Mouse (Mus musculus): ENCODE data around the gene Sympk. TPM values are rescaled to one million over a fixed set of nuclear protein-coding genes. Genes with fewer than 3 reads are reported as not detected.
A peak's percentile ranks its signal among the peaks of the same experiment; 100 is the strongest.

Sympk gene
- total and polyA plus RNA-seq, 2 experiments from 2014 or later, result 16.7 to 68.8 TPM

DNA sequence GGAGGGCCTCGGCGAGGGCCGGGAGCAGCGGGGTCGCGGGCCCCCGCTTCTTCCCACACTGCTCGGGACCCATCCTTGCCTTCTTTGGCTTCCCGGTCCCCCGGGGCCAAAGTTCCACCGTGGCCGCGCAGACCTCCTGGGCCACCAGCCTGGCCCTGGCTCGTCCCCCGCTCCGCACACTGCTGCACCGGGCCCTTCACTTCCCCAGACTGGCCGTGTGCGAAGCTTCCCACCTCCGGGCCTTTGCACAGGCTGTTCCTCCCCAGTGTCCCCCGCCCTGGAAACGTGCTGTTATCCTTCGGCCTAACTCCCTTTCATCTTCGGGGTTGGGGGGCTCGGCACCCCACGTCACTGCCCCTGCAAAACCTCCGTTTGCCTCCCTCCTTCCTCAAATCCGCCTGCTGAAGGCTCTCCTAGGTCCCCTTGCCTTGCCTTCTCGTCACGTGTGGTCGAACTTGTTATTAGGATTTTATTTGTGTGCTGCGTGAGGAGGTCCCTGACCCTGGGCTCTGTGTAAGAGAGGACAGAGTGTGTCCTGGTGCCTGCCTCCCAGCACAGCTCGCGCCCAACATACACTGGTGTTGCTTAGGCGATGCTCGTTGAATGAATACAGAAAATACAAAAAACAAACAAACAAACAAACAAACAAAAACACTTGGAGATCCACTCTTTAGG is 541 bp downstream of the Sympk start:
- WGBS, result 2% methylated on average over 31 of the region's 36 CpGs
- H3K4me2 ChIP-seq (ENCODE audit: low read depth, low read length), result peak overlapping the region; percentile 92
- peak overlapping the region; percentile 36 for H3K27ac ChIP-seq (ENCODE audit: low read depth)
- TF ChIP-seq CTCF (IDR thresholded peaks at IDR 0.05; ENCODE audit: low read depth) (no peak), EP300 (IDR thresholded peaks at IDR 0.05; ENCODE audit: low read depth) (no peak)
- H3K9me3 ChIP-seq (replicated peaks; ENCODE audit: control insufficient read depth, low read length), result no peaks in the 10 kb centered on the region
- peaks cover 12% of the 10 kb centered on the region; the same call in 1 of the 2 replicates for H3K4me1 ChIP-seq (ENCODE audit: control insufficient read depth, insufficient read depth)
- H3K9ac ChIP-seq (replicated peaks; ENCODE audit: low read depth, low read length), result peak overlapping the region; percentile 88
- H3K27me3 ChIP-seq (ENCODE audit: control insufficient read depth, insufficient read depth, low read length), result peaks cover 40% of the 10 kb centered on the region
- no peak for DNase-seq (ENCODE audit: low spot score)
- peaks cover 12% of the 10 kb centered on the region for H3K36me3 ChIP-seq (replicated peaks; ENCODE audit: control insufficient read depth, insufficient read depth, low read length)
- ATAC-seq (ENCODE audit: insufficient read depth, low read depth), result peak; percentile 25
- H3K4me3 ChIP-seq (ENCODE audit: low read depth, low read length), result peak overlapping the region; percentile 88

DNA sequence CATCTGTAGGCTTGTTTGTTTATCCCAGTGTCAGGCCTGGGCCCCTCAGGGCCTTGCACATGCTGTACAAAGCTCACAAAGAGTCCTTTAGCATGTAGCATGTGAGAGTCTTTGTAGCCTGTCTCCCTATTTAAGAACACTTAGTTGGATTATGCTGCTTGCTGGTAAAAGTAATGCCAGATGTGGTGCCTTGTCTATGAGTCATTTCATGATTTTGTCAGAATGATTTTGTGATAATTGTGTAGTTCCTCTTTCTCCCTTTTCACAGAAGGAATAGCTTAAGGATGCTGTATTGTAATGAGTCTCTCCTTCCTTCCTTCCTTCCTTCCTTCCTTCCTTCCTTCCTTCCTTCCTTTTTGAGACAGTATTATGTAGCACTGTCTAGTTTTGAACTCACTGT is 3.9 kb downstream of the Sympk start:
- no peak overlapping the region for H3K4me3 ChIP-seq (ENCODE audit: low read depth, low read length)
- ATAC-seq (ENCODE audit: insufficient read depth, low read depth) (no peak), DNase-seq (ENCODE audit: low spot score) (no peak)
- H3K4me1 ChIP-seq (ENCODE audit: control insufficient read depth, insufficient read depth), result peaks cover 12% of the 10 kb centered on the region; the same call in 1 of the 2 replicates
- H3K36me3 ChIP-seq (replicated peaks; ENCODE audit: control insufficient read depth, insufficient read depth, low read length), result peaks cover 37% of the 10 kb centered on the region
- H3K9me3 ChIP-seq (replicated peaks; ENCODE audit: control insufficient read depth, low read length), result no peaks in the 10 kb centered on the region
- peaks cover 6% of the 10 kb centered on the region for H3K27me3 ChIP-seq (ENCODE audit: control insufficient read depth, insufficient read depth, low read length)
- no peak overlapping the region for H3K4me2 ChIP-seq (ENCODE audit: low read depth, low read length)
- H3K27ac ChIP-seq (ENCODE audit: low read depth), result no peak overlapping the region
- no peak overlapping the region for H3K9ac ChIP-seq (replicated peaks; ENCODE audit: low read depth, low read length)
- no peak for TF ChIP-seq EP300 (IDR thresholded peaks at IDR 0.05; ENCODE audit: low read depth)
- TF ChIP-seq CTCF (IDR thresholded peaks at IDR 0.05; ENCODE audit: low read depth), result no peak

DNA sequence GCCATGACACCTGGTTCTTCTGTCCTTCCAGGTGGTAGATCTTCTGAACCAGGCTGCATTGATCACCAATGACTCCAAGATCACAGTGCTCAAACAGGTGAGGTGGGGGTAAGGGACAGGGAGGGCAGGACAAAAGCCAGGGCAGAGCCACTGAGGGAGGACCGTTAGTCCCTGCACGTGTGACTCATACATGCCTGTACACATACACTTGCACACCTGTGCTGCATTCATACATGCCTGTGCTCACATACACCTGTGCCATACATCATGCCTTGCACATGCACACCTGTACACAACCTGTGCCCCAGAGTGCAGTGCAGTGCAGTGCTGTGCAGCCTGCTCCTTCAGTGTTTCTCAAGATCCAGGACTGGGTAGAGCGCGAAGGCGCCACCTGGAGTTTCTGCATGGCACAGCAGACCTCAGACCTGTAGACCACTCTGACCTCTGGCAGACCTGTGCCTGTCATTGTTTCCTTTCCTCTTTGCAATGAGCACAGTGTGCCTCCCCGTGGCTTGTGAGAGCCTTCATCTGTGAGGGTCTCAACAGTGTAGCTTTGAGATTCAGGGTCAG is 5.0 kb downstream of the Sympk start:
- peak; percentile 57; the same call in 1 of the 2 replicates for ATAC-seq (ENCODE audit: insufficient read depth, low read depth)
- H3K36me3 ChIP-seq (replicated peaks; ENCODE audit: control insufficient read depth, insufficient read depth, low read length), result peaks cover 45% of the 10 kb centered on the region
- no peak overlapping the region for H3K4me3 ChIP-seq (ENCODE audit: low read depth, low read length)
- peak; percentile 36 for DNase-seq (ENCODE audit: low spot score)
- H3K4me1 ChIP-seq (ENCODE audit: control insufficient read depth, insufficient read depth), result peaks cover 12% of the 10 kb centered on the region; the same call in 1 of the 2 replicates
- H3K9ac ChIP-seq (replicated peaks; ENCODE audit: low read depth, low read length), result no peak overlapping the region
- H3K4me2 ChIP-seq (ENCODE audit: low read depth, low read length), result no peak overlapping the region
- TF ChIP-seq EP300 (IDR thresholded peaks at IDR 0.05; ENCODE audit: low read depth), result no peak
- peak; percentile 71 for TF ChIP-seq CTCF (IDR thresholded peaks at IDR 0.05; ENCODE audit: low read depth)
- H3K27me3 ChIP-seq (ENCODE audit: control insufficient read depth, insufficient read depth, low read length), result no peaks in the 10 kb centered on the region
- 67% methylated on average over 6 of the region's 6 CpGs for WGBS
- no peak overlapping the region for H3K27ac ChIP-seq (ENCODE audit: low read depth)
- H3K9me3 ChIP-seq (replicated peaks; ENCODE audit: control insufficient read depth, low read length), result no peaks in the 10 kb centered on the region

DNA sequence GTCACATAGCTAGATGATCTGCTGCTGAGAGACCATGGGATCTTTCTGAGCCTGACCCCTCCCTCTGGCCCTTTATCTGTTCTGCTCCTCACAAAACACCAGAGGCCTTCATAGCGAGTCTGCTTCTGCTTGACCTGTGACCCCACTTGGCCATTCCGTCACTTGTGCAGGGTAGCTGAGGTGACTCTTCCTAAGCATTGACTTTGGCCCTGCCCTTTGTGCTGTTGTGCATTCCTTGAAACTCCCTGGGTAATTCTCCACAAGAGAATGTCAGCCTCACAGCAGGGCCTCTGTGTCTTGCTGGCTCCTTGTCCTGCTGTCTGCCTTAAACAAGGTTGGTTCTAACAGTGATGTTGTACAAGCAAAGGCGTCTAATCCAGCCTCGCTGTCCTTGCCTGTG is 7.5 kb downstream of the Sympk start:
- WGBS, result 71% methylated on average over 4 of the region's 4 CpGs
- TF ChIP-seq EP300 (IDR thresholded peaks at IDR 0.05; ENCODE audit: low read depth), result no peak

DNA sequence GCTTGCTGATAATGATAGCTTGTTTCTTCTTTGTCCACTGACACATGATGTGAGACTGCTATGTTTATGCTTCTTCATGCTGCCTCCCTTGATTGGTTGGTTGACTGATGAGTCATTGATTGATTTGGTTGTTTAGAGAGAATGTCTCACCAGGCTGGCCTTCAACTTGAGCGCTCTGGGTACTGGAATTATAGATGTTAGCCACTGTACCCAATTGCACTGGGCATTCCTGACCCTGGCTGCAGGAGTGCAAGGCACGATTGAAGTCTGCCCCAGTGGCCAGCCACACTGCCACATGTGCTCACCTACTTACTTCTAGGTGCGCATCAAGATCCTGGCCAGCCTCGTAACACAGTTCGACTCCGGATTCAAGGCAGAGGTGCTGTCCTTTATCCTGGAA is 20.4 kb downstream of the Sympk start:
- no peak overlapping the region for H3K27ac ChIP-seq (ENCODE audit: low read depth)
- peaks cover 100% of the 10 kb centered on the region for H3K36me3 ChIP-seq (replicated peaks; ENCODE audit: control insufficient read depth, insufficient read depth, low read length)
- WGBS, result 95% methylated on average over 6 of the region's 6 CpGs
- no peak for TF ChIP-seq EP300 (IDR thresholded peaks at IDR 0.05; ENCODE audit: low read depth)
- TF ChIP-seq CTCF (IDR thresholded peaks at IDR 0.05; ENCODE audit: low read depth), result no peak
- no peak overlapping the region for H3K4me3 ChIP-seq (ENCODE audit: low read depth, low read length)
- no peaks in the 10 kb centered on the region for H3K27me3 ChIP-seq (ENCODE audit: control insufficient read depth, insufficient read depth, low read length)
- no peak overlapping the region for H3K9ac ChIP-seq (replicated peaks; ENCODE audit: low read depth, low read length)
- DNase-seq (ENCODE audit: low spot score) (no peak), ATAC-seq (ENCODE audit: insufficient read depth, low read depth) (no peak)
- no peak overlapping the region for H3K4me2 ChIP-seq (ENCODE audit: low read depth, low read length)
- H3K4me1 ChIP-seq (ENCODE audit: control insufficient read depth, insufficient read depth), result no peaks in the 10 kb centered on the region
- no peaks in the 10 kb centered on the region for H3K9me3 ChIP-seq (replicated peaks; ENCODE audit: control insufficient read depth, low read length)

More for the DNA sequence above, 7.5 kb downstream of the Sympk start:
- H3K27me3 ChIP-seq (ENCODE audit: control insufficient read depth, insufficient read depth, low read length), result no peaks in the 10 kb centered on the region
- no peaks in the 10 kb centered on the region for H3K9me3 ChIP-seq (replicated peaks; ENCODE audit: control insufficient read depth, low read length)
- DNase-seq (ENCODE audit: low spot score) (no peak), ATAC-seq (ENCODE audit: insufficient read depth, low read depth) (no peak)
- H3K27ac ChIP-seq (ENCODE audit: low read depth), result no peak overlapping the region
- no peaks in the 10 kb centered on the region for H3K4me1 ChIP-seq (ENCODE audit: control insufficient read depth, insufficient read depth)
- H3K9ac ChIP-seq (replicated peaks; ENCODE audit: low read depth, low read length), result no peak overlapping the region
- H3K36me3 ChIP-seq (replicated peaks; ENCODE audit: control insufficient read depth, insufficient read depth, low read length), result peaks cover 70% of the 10 kb centered on the region
- no peak overlapping the region for H3K4me3 ChIP-seq (ENCODE audit: low read depth, low read length)
- H3K4me2 ChIP-seq (ENCODE audit: low read depth, low read length), result no peak overlapping the region

Measured in heart, postnatal 0 days (tissue).